Mouse (Mus musculus): ENCODE results near the gene Mpp3.
"Not testable (repeated sequence)": the region's sequence is repeated elsewhere in the genome, so short reads cannot be mapped to it uniquely, and the experiment has no call there.

The Mpp3 gene

DNA sequence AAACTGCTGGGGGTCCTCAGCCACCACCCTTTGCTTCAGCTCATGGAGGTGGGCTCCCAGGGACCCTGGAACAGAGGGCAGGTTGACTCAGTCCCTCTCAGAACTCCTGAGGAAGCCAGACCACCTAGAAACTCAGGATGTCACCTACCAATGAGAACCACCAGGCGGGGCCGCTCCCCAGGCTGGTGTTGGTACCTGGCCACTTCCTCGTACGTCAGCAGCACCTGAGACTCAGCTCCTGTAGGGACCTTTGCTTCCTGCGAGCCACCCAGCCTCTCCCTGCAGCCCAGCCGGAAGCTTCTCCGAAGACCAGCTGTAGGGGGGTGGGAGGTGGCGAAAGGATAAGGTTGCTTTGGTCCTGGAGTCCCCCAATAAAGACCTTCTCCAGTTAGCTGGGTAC lies 19.9 kb downstream of the Mpp3 start:
- DNase-seq: no peak

GRCm38 (mm10) chr11:102006688-102007087 lies 21.6 kb downstream of the Mpp3 start:
- no peak for DNase-seq

DNA sequence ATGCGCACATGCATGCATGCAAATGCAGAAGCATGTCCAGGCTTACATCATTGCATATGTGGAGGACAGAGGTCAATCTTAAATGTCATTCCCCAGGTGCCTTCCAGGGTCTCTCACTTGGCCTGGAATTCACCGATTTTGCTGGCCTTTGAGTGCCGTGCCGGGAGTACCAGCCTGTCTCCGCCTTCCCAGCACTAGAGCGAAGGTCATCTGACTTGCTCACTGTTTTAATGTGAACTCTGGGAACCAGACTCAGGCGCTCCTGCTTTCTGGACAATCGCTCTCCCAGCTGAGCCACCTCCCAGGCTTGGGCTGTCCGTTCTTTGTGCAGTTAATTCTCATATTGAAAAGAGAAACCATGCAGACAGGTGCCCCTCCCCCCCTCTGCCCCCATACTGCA lies 22.0 kb downstream of the Mpp3 start:
- no peak for DNase-seq

- no peak for DNase-seq
Observed at GRCm38 (mm10) chr11:102004251-102004650, 24.0 kb downstream of the Mpp3 start.

- DNase-seq: no peak
Observed at GRCm38 (mm10) chr11:101999466-101999865, 28.8 kb downstream of the Mpp3 start.

GRCm38 (mm10) chr11:101998258-101998657 lies 30.0 kb downstream of the Mpp3 start:
- DNase-seq: no peak

DNA sequence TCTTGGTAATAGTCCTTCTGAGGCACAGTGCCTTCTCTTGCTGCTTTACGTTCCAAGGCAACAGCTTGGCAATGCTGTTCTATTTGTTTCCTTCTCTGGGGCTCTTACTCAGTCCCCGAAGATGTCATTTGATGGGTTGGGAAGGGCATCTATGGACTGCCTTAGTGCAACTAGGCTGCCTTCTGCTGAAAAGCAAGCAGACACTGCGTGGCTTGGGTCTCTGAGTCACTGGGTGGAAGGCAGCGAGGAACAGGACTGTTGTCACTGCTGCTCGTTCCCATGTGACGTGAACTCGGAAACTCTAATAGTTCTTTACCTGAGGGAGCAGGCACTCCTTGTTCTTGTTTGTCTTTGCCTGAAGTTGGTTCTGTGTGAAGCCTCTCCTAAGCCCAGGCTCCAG lies 32.3 kb downstream of the Mpp3 start:
- no peak for DNase-seq

DNA sequence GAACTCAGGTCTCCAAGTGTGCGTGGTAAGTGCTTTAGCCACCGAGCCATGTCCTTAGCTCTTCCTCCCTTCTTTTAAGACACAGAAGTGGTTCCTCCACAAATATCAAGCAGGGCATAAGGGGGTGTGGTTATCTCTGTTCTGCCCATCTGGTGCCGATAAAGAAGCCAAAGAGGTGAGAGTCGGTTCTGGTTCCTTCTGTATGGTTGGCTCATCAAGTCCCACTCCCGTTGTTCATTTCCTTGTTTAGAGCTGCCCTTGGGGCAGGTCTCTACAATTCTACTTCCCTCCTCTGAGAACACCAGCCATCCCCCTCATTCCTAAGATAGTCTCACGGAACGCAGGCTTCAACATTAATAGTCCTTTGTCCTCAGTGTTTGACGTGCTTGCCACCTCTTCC lies 34.2 kb downstream of the Mpp3 start:
- no peak for DNase-seq

DNA sequence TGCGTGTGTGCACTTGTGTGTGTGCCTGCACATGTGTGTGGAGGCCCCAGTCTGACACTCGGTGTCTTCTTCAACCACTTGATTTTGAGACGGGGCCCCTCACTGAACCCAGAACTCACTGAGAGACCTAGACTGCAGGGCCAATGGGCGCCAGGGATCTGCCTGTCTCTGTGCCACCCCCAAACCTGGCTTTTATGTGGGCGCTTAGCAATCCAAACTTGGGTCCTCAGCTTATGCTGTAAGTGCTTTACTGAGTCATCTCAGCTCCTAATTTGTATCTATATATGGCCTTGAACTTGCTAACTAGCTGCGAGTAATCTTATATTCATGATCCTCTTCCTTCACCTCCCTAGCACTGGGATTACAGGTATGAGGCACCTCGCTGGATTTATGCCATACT lies 35.9 kb downstream of the Mpp3 start:
- DNase-seq: no peak

- no peak for DNase-seq
Observed at GRCm38 (mm10) chr11:101991813-101992212, 36.4 kb downstream of the Mpp3 start.

DNA sequence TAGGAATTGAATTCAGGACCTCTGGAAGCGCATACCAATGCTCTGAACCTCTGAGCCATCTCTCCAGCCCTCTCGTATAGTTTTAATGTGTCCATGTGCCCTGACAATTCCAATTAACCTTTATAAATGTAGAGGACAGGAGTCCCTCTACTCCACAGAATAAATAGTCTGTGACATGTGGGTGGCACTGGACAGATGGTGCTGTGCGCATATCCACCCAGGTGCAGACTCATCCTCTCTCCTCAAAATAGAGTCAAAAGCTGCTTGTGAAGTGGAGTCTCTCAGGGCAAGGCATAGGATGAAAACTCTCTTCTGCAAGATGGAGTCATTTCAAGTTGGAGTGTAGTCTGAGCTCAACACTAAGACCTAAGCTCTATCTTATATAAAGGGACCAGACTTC lies 38.0 kb downstream of the Mpp3 start:
- DNase-seq: no peak

DNA sequence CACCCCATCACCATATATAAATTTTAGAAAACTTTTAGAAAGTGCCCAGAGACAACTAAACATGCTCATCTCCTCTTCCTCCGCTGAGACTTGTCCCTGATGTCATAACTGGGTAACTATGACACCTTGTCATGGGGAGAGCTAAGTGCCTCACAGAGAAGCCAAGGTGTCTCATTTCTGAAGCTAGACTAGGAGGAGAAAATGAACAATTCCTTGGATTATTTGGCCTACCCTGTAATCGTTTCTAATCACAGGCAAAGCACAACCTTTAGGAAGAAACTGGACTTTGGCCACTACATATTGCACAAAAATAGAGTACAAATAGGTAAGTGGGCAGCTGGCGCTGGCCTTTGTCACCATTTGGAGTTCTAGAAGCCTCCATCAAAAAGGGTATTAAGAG lies 41.3 kb downstream of the Mpp3 start, which contains the start of gene Dusp3:
Gene Dusp3, minus strand, starts transcription at position 101 of the 400 bp plus-strand sequence.
- no peak for DNase-seq

DNA sequence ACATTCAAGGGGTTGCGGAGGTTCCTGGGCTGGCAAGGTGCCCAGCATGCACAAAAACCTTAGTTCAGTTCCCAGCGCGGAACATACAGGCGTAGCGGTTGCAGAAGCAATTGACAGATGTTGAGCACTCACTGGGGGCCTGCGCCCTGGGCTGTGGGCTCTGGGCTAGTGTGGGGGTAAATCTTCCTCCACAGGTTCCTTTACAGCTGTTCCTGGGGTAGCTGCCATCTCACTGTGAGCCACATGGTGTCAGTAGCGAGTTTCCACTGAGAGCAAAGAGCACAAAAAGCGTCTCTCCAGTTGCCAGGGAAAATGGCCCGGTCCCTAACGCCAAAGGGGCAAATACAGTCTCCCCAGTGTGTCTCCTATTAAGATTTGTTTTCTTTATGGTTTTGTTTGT lies 42.3 kb downstream of the Mpp3 start:
- DNase-seq: peak; percentile 83

- DNase-seq: not testable (repeated sequence)
Observed at GRCm38 (mm10) chr11:101985450-101985849, 42.8 kb downstream of the Mpp3 start.

DNA sequence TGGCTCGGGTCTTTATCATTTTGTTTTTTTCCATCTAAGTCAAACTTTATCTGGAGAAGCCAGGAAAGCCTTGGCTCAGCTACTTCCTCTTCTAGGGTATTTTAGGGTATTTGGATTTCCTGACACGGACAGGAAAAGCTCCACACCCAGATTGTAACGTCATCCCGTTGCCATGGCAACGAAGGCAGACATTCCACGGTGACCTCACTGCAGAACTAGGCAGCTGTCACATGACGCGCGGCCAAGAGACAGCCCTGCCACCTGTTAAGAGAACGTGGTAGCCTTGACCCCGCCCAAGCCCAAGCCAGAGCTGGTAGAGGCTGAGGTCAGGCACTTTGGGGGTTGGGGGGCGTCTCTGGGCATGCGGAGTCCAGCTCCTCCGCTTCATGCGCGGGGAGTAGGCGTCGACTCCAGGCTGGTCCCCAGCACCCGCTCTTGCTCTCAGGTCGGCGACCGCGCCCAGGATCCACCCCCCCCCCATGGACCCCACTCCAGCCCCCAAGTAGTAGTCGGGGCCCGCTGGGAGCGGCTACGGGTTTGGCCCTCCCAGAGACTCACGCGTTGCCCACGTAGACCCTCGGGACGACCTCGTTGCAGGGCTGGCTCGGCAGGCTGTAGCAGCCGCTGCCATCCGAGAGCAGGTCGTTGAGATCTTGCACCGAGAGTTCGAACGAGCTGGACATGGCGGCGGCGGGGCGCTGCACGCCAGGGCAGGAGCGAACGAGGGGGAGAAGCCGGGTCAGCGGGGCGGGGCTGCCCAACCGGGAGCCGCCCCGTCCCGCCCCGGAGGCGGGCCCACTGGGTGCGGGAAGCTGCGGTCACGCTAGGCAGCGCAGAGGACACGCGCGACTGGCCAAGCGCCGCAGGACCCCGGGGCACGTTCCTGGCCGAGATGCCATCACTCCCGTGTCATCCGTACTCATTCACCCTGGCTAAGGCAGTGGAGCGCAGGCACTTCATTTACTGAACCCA lies 43.9 kb downstream of the Mpp3 start, which contains the start of gene Cfap97d1:
Gene Cfap97d1, plus strand, starts transcription at position 226 of the 972 bp plus-strand sequence.
- DNase-seq: peak; percentile 94

GRCm38 (mm10) chr11:101983431-101983921 lies 44.8 kb downstream of the Mpp3 start:
- DNase-seq: no peak

- no peak for DNase-seq
Observed at GRCm38 (mm10) chr11:101982981-101983411, 45.3 kb downstream of the Mpp3 start.

- DNase-seq: no peak
Observed at GRCm38 (mm10) chr11:101981850-101982249, 46.4 kb downstream of the Mpp3 start.

GRCm38 (mm10) chr11:101980603-101981157 lies 47.6 kb downstream of the Mpp3 start:
- no peak for DNase-seq

GRCm38 (mm10) chr11:101979140-101979539 lies 49.1 kb downstream of the Mpp3 start:
- DNase-seq: no peak

DNA sequence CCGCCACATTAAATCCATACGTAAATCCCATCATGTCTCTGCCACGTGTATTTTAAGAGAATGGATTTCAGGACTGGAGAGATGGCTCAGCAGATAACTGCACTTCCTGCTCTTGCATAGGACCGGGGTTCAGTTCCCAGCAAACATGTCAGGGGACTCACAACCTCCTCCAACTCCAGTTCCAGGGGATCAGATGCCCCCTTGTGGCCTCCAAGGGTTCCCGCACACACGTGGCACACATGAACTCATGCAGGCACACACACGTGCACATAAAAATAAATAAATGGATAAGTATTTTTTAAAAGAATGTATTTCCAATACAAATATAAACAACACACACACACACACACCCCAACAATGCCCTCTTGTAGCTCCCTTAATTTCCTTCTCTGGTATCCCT lies 51.3 kb downstream of the Mpp3 start:
- DNase-seq: no peak

GRCm38 (mm10) chr11:101974923-101975322 lies 53.3 kb downstream of the Mpp3 start:
- DNase-seq: no peak

DNA sequence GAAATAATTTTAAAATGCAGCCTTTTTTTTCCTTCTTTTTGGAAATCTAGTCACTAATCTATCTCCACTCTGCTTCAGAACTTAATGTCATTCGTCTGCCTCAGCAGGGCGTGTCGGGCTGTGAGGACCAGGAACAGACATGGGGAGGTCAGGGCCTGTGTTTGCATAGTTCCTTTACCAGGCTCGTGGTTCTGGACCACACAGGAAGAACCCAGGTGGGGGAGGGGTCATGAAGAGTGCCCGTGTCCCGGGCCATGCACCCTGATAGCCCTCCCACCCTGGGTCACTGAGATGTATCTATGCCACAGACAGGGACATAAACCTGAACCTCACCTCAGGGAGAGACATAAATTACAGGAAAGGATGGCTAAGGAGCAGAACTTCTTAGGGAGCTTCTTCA lies 54.1 kb downstream of the Mpp3 start:
- no peak for DNase-seq

- no peak for DNase-seq
Observed at GRCm38 (mm10) chr11:101973496-101973895, 54.8 kb downstream of the Mpp3 start.
